Mouse (Mus musculus) heart, embryonic 14.5 days (tissue): Measurements from ENCODE around the gene Cdon. TPM values are rescaled to one million over a fixed set of nuclear protein-coding genes. Genes with fewer than 3 reads are reported as not detected.

ENCODE experiments used
- ATAC-seq: fragments of 200-750 bp; cut with Nextera tagmentation; 2 replicates; pipeline ENCODE4 v1.8.0; 2017; ENCODE audit warnings: low read depth, moderate TSS enrichment; ENCODE audit not compliant: insufficient number of reproducible peaks, insufficient read depth, low FRiP score
- H3K27ac ChIP-seq, 2 experiments: fragments of 200-500 bp in 1 of 2; fragments of 300-500 bp in 1 of 2; sonication (generic) in 1 of 2; replicated peaks in 1 of 2; 2 replicates each; pipeline ENCODE4 v1.5.1; 2012 to 2014; ENCODE audit warnings: low read depth in 2 of 2, low read length in 2 of 2, control low read depth in 1 of 2, mild to moderate bottlenecking in 1 of 2, mixed read lengths in 1 of 2; ENCODE audit not compliant: control insufficient read depth in 1 of 2, insufficient read depth in 1 of 2
- H3K27me3 ChIP-seq: fragments of 300-500 bp; sonication (generic); 2 replicates; pipeline ENCODE4 v1.6.1; 2014; ENCODE audit warnings: mild to moderate bottlenecking, low read length, control low read depth; ENCODE audit not compliant: control insufficient read depth, insufficient read depth
- H3K36me3 ChIP-seq: fragments of 300-500 bp; sonication (generic); 2 replicates; pipeline ENCODE4 v1.6.1; 2014; ENCODE audit warnings: mild to moderate bottlenecking, control low read depth, low read length, mixed read lengths; ENCODE audit not compliant: control insufficient read depth, insufficient read depth
- H3K4me1 ChIP-seq, 2 experiments: fragments of 200-500 bp in 1 of 2; fragments of 300-500 bp in 1 of 2; sonication (generic) in 1 of 2; 2 replicates each; pipeline ENCODE4 v1.6.1; 2012 to 2014; ENCODE audit warnings: low read length in 2 of 2, control low read depth in 1 of 2, mixed read lengths in 1 of 2; ENCODE audit not compliant: control insufficient read depth in 2 of 2, insufficient read depth in 2 of 2
- H3K4me2 ChIP-seq: fragments of 300-500 bp; sonication (generic); 2 replicates; pipeline ENCODE4 v1.6.1; 2014; ENCODE audit warnings: mild to moderate bottlenecking, low read length
- H3K4me3 ChIP-seq, 2 experiments: fragments of 200-500 bp in 1 of 2; fragments of 300-500 bp in 1 of 2; sonication (generic) in 1 of 2; 2 replicates each; pipeline ENCODE4 v1.5.1; 2012 to 2014; ENCODE audit warnings: low read length in 2 of 2, mild to moderate bottlenecking in 2 of 2, control low read depth in 1 of 2, low read depth in 1 of 2, moderate library complexity in 1 of 2; ENCODE audit not compliant: control insufficient read depth in 1 of 2, insufficient read depth in 1 of 2
- H3K9ac ChIP-seq: fragments of 300-500 bp; sonication (generic); 2 replicates; pipeline ENCODE4 v1.6.1; 2014; ENCODE audit warnings: mild to moderate bottlenecking, low read length
- H3K9me3 ChIP-seq: fragments of 300-500 bp; sonication (generic); 2 replicates; pipeline ENCODE4 v1.6.1; 2016; ENCODE audit warnings: low read length, control low read depth; ENCODE audit not compliant: control insufficient read depth
- WGBS: fragments of 180-500 bp; shearing (Covaris S2); extraction: QIAGEN DNeasy Blood & Tissue Kit; methylation state at CpG from one replicate; pipeline ENCODE4 v1.1.7; 2014; 5-methylcytosine and 5-hydroxymethylcytosine counted together
- polyA plus RNA-seq: library from polyadenylated mRNA; unstranded; fragments of >200 nt; fragmentation: Nextera tagmentation; extraction: Ambion mirVana; gene quantifications from 2 replicates; pipeline ENCODE4 v1.2.1, GENCODE M21; 2014

Cdon gene
- polyA plus RNA-seq, 1 experiment from 2014 or later: 8.1 TPM

- no peak for ATAC-seq
- Histone ChIP-seq H3K9ac (peak overlapping the region; percentile 21; the same call in 1 of the 2 replicates), H3K36me3 (peaks cover 69% of the 10 kb centered on the region)
These were observed 61.3 kb downstream of the Cdon start for GRCm38 (mm10) chr9:35482014-35482898.

GRCm38 (mm10) chr9:35483949-35484348, 63.0 kb downstream of the Cdon start:
- H3K36me3 ChIP-seq: peaks cover 70% of the 10 kb centered on the region
- H3K9ac ChIP-seq: no peak overlapping the region
- H3K27me3 ChIP-seq: no peaks in the 10 kb centered on the region
- ATAC-seq: no peak
- H3K4me1 ChIP-seq: peaks cover 3 to 12% of the 10 kb centered on the region in 2 experiments
- 80% methylated on average over 3 of the region's 3 CpGs for WGBS
- H3K4me2 ChIP-seq: no peak overlapping the region
- H3K9me3 ChIP-seq: no peaks in the 10 kb centered on the region
- H3K27ac ChIP-seq: no peak overlapping the region
- no peak overlapping the region for H3K4me3 ChIP-seq

More at GRCm38 (mm10) chr9:35482014-35482898, 61.3 kb downstream of the Cdon start:
- 0 out of 2 replicates have a peak overlapping the region, but pooled peaks have one; percentile 4 for H3K4me2 ChIP-seq
- H3K4me3 ChIP-seq: no peak overlapping the region
- no peak overlapping the region for H3K27ac ChIP-seq
- H3K9me3 ChIP-seq: no peaks in the 10 kb centered on the region
- H3K27me3 ChIP-seq: no peaks in the 10 kb centered on the region
- 51% methylated on average over 13 of the region's 13 CpGs for WGBS
- peaks cover 3 to 12% of the 10 kb centered on the region in 2 experiments for H3K4me1 ChIP-seq

DNA sequence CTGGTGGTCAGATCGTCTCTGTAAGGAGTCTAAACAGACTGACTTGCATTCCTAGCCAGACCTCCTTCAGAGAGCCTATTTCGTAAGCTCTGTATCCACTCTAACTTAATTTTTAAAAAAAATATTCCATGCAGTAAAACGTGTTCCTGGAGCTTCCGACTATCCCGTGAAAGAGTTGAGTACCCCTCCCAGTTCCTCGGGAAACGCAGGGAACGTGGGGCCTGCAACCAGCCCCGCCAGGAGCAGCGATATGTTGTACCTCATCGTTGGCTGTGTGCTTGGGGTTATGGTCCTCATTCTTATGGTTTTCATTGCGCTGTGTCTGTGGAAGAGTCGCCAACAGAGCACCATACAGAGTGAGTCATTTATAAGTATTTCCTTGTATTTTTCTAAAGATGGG, 65.7 kb downstream of the Cdon start:
- H3K4me1 ChIP-seq: peaks cover 3 to 11% of the 10 kb centered on the region in 2 experiments
- 90% methylated on average over 13 of the region's 13 CpGs for WGBS
- H3K9ac ChIP-seq: no peak overlapping the region
- no peak overlapping the region for H3K4me3 ChIP-seq
- no peaks in the 10 kb centered on the region for H3K27me3 ChIP-seq
- H3K27ac ChIP-seq: no peak overlapping the region
- peaks cover 68% of the 10 kb centered on the region for H3K36me3 ChIP-seq
- H3K4me2 ChIP-seq: no peak overlapping the region
- H3K9me3 ChIP-seq: no peaks in the 10 kb centered on the region
- no peak for ATAC-seq

- no peak overlapping the region for H3K9ac ChIP-seq
- H3K4me3 ChIP-seq: no peak overlapping the region
- no peaks in the 10 kb centered on the region; a peak in 1 of 4 replicates for H3K4me1 ChIP-seq
- no peak overlapping the region for H3K27ac ChIP-seq
- no peak overlapping the region for H3K4me2 ChIP-seq
- WGBS: 85% methylated on average over 4 of the region's 4 CpGs
- H3K36me3 ChIP-seq: peaks cover 65% of the 10 kb centered on the region
- no peak for ATAC-seq
- no peaks in the 10 kb centered on the region for H3K27me3 ChIP-seq
- no peaks in the 10 kb centered on the region for H3K9me3 ChIP-seq
These were observed 67.6 kb downstream of the Cdon start for GRCm38 (mm10) chr9:35488496-35488895.

DNA sequence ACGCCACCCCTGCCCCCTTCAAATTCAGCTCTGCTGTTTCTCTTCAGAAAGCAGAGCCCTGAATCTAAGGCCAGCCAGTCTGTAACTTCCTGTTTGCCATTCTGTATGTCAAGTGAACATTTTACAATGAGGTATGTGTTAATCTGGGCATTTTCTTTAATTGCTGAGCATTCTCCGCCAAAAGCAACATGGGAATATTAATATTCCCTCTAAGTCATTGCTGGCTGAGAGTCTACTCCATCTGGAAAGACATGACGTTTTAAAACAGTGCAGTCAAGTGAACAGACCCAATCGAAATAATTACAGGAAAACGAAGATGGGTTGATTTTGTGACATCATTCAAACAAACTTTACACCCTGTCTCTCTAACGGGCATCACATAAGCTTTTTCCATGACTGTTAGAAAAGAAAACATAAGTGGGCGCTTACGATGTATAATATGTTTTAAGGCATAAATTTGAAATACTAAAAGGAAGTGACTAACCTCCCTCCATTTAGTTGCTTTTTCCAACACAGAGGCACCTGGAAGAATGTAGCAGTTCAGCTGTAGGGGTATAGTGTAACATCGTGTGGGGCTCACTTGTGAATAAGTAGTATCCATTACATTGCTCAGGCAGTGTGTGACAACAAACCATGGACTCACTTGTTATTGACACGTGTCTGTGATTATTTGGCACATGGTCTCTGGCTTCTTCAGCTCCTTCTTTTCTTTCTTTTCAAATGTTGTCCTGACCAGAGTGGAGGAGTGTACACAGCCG, 70.4 kb downstream of the Cdon start:
- whole genome bisulfite sequencing: 77% methylated on average over 11 of the region's 11 CpGs
- ATAC-seq: no peak
- Histone ChIP-seq H3K9ac (no peak overlapping the region), H3K27ac (no peak overlapping the region), H3K27me3 (no peaks in the 10 kb centered on the region), H3K9me3 (no peaks in the 10 kb centered on the region), H3K4me3 (no peak overlapping the region), H3K4me1 (no peaks in the 10 kb centered on the region), H3K4me2 (no peak overlapping the region), H3K36me3 (peaks cover 61% of the 10 kb centered on the region)

DNA sequence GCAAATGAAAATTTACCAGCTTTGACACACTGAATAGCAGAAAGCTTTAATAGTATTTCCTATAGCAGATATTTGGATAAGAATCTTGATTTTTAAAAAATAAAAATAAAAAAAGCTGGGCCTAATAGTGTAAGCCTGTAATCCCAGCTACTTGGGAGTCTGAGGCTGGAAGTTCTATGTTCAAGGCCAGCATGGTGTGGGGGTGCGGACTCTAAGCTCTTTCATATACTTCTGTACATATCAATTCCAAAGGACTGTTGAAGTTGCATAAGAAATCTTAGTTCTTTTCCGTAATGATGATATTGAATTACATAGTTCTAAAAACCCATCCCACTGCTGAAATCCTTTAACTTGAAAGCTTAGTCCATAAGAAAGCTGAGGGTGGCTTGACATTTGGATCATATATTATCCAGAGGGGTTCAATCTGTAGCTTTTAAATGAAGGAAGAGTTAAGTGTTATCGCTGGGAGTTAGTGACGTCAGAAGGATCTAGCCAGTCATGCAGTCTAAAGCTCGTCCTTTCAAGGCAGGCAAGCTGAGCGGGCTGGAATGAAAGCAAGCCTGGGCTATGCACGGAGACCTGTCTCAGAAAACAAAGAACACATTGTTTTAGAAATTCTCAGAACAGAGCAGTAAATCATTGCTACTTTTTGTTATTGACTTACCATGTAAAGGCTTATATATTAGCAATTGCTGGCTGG, 72.3 kb downstream of the Cdon start:
- Histone ChIP-seq H3K9ac (no peak overlapping the region), H3K4me3 (no peak overlapping the region), H3K4me1 (no peaks in the 10 kb centered on the region), H3K4me2 (no peak overlapping the region), H3K27ac (no peak overlapping the region), H3K36me3 (peaks cover 45% of the 10 kb centered on the region), H3K9me3 (no peaks in the 10 kb centered on the region), H3K27me3 (no peaks in the 10 kb centered on the region)
- WGBS: 66% methylated on average over 7 of the region's 7 CpGs
- no peak for ATAC-seq

- Histone ChIP-seq H3K4me3 (no peak overlapping the region), H3K4me2 (no peak overlapping the region), H3K36me3 (peaks cover 46% of the 10 kb centered on the region), H3K4me1 (no peaks in the 10 kb centered on the region), H3K9me3 (no peaks in the 10 kb centered on the region), H3K27ac (no peak overlapping the region), H3K27me3 (no peaks in the 10 kb centered on the region), H3K9ac (no peak overlapping the region)
- WGBS: 78% methylated on average over 4 of the region's 4 CpGs
- ATAC-seq: no peak
These were observed 72.8 kb downstream of the Cdon start for GRCm38 (mm10) chr9:35493733-35494092.
